Mouse (Mus musculus): ENCODE measurements around the gene Csrp3.

Gene Csrp3

GRCm38 (mm10) chr7:48847820-48848650 lies at the start of gene Csrp3:
TSS of gene Csrp3 (minus strand) at chr7:48848033.
- DNase-seq (ENCODE audit: low spot score): no peak

- no peak for DNase-seq (ENCODE audit: low spot score)
Observed at GRCm38 (mm10) chr7:48896051-48896450, 48.2 kb upstream of the Csrp3 start.

- no peak for DNase-seq (ENCODE audit: low spot score)
Observed at GRCm38 (mm10) chr7:48895475-48895874, 47.6 kb upstream of the Csrp3 start.

- DNase-seq (ENCODE audit: low spot score): no peak
Observed at GRCm38 (mm10) chr7:48894763-48895162, 46.9 kb upstream of the Csrp3 start.

- DNase-seq (ENCODE audit: low spot score): peak; percentile 54
Observed at GRCm38 (mm10) chr7:48894152-48894551, 46.3 kb upstream of the Csrp3 start.

- DNase-seq (ENCODE audit: low spot score): no peak
Observed at GRCm38 (mm10) chr7:48893093-48893492, 45.3 kb upstream of the Csrp3 start.

- no peak for DNase-seq (ENCODE audit: low spot score)
Observed at GRCm38 (mm10) chr7:48891029-48891428, 43.2 kb upstream of the Csrp3 start.

- no peak for DNase-seq (ENCODE audit: low spot score)
Observed at GRCm38 (mm10) chr7:48888751-48889150, 40.9 kb upstream of the Csrp3 start.

- DNase-seq (ENCODE audit: low spot score): no peak
Observed at GRCm38 (mm10) chr7:48887973-48888372, 40.1 kb upstream of the Csrp3 start.

GRCm38 (mm10) chr7:48884266-48884611 lies 36.4 kb upstream of the Csrp3 start:
- DNase-seq (ENCODE audit: low spot score): no peak

GRCm38 (mm10) chr7:48883525-48884265 lies 35.9 kb upstream of the Csrp3 start:
- DNase-seq (ENCODE audit: low spot score): no peak

- no peak for DNase-seq (ENCODE audit: low spot score)
Observed at GRCm38 (mm10) chr7:48881971-48882609, 34.3 kb upstream of the Csrp3 start.

- peak; percentile 55 for DNase-seq (ENCODE audit: low spot score)
Observed at GRCm38 (mm10) chr7:48881486-48881885, 33.7 kb upstream of the Csrp3 start, which contains the start of gene E2f8. TSS of gene E2f8 (minus strand) at chr7:48881596.

- DNase-seq (ENCODE audit: low spot score): peak; percentile 89
Observed at GRCm38 (mm10) chr7:48880591-48881481, 33.0 kb upstream of the Csrp3 start.

GRCm38 (mm10) chr7:48879574-48879973 lies 31.7 kb upstream of the Csrp3 start:
- DNase-seq (ENCODE audit: low spot score): no peak

GRCm38 (mm10) chr7:48877786-48878390 lies 30.1 kb upstream of the Csrp3 start:
- DNase-seq (ENCODE audit: low spot score): no peak

- peak; percentile 58 for DNase-seq (ENCODE audit: low spot score)
Observed at GRCm38 (mm10) chr7:48876526-48876925, 28.7 kb upstream of the Csrp3 start.

- DNase-seq (ENCODE audit: low spot score): no peak
Observed at GRCm38 (mm10) chr7:48875096-48875495, 27.3 kb upstream of the Csrp3 start.

- DNase-seq (ENCODE audit: low spot score): no peak
Observed at GRCm38 (mm10) chr7:48871292-48871691, 23.5 kb upstream of the Csrp3 start.

GRCm38 (mm10) chr7:48870579-48871180 lies 22.8 kb upstream of the Csrp3 start:
- no peak for DNase-seq (ENCODE audit: low spot score)

GRCm38 (mm10) chr7:48870144-48870543 lies 22.3 kb upstream of the Csrp3 start:
- DNase-seq (ENCODE audit: low spot score): no peak

All from adipocyte (in vitro differentiated cells).